Mouse (Mus musculus) MEL (cell line): Measurements from ENCODE around the gene Ecm1.

Experiments
- CHD1 ChIP-seq: IDR thresholded peaks from 2 replicates; pipeline ENCODE4 v1.6.1; 2012; ENCODE audit warnings: low read depth, mild to moderate bottlenecking, inconsistent platforms, low read length, improper control_type of control experiment
- CHD2 ChIP-seq: IDR thresholded peaks from 2 replicates; pipeline ENCODE4 v1.6.1; 2011; ENCODE audit warnings: low read length, improper control_type of control experiment
- CTCF ChIP-seq, 3 experiments: IDR thresholded peaks in 2 of 3; conservative IDR thresholded peaks in 1 of 3; 2 replicates each; pipeline ENCODE4 v1.5.1; 2011 to 2012; ENCODE audit warnings: low read length in 3 of 3, low read depth in 2 of 3, mild to moderate bottlenecking in 2 of 3, improper control_type of control experiment in 1 of 3, inconsistent platforms in 1 of 3, mixed read lengths in 1 of 3, moderate library complexity in 1 of 3; ENCODE audit not compliant: control insufficient read depth in 1 of 3, insufficient read depth in 1 of 3, poor library complexity in 1 of 3, severe bottlenecking in 1 of 3
- EP300 ChIP-seq, 2 experiments: IDR thresholded peaks; 2 replicates each; pipeline ENCODE4 v1.6.1; 2011; ENCODE audit warnings: improper control_type of control experiment in 2 of 2, low read length in 2 of 2, low read depth in 1 of 2, mild to moderate bottlenecking in 1 of 2
- KAT2A ChIP-seq: conservative IDR thresholded peaks from 2 replicates; pipeline ENCODE4 v1.6.1; 2012; ENCODE audit warnings: low read depth, low read length, improper control_type of control experiment, inconsistent platforms
- MAX ChIP-seq: IDR thresholded peaks from 2 replicates; pipeline ENCODE4 v1.6.1; 2011; ENCODE audit warnings: low read length, improper control_type of control experiment
- NRF1 ChIP-seq: IDR thresholded peaks from 2 replicates; pipeline ENCODE4 v1.6.1; 2014; ENCODE audit warnings: low read depth, mild to moderate bottlenecking, inconsistent platforms, low read length, improper control_type of control experiment, moderate library complexity; ENCODE audit not compliant: poor library complexity, insufficient read depth, severe bottlenecking
- POLR2A ChIP-seq, 2 experiments: IDR thresholded peaks; 2 replicates each; pipeline ENCODE4 v1.6.1; 2011 to 2012; ENCODE audit warnings: low read length in 2 of 2, mild to moderate bottlenecking in 2 of 2, control low read depth in 1 of 2, improper control_type of control experiment in 1 of 2, low read depth in 1 of 2, moderate library complexity in 1 of 2; ENCODE audit not compliant: control insufficient read depth in 1 of 2, insufficient read depth in 1 of 2, poor library complexity in 1 of 2
- POLR2AphosphoS2 ChIP-seq: IDR thresholded peaks from 2 replicates; pipeline ENCODE4 v1.6.1; 2011; ENCODE audit warnings: low read length, improper control_type of control experiment
- SIN3A ChIP-seq: IDR thresholded peaks from 2 replicates; pipeline ENCODE4 v1.6.1; 2012; ENCODE audit warnings: low read length, improper control_type of control experiment, inconsistent platforms
- TCF12 ChIP-seq: IDR thresholded peaks from 2 replicates; pipeline ENCODE4 v1.6.1; 2014; ENCODE audit warnings: low read depth, mild to moderate bottlenecking, inconsistent platforms, low read length, improper control_type of control experiment, moderate library complexity
- ZNF384 ChIP-seq: IDR thresholded peaks from 2 replicates; pipeline ENCODE4 v1.6.1; 2012; ENCODE audit warnings: low read depth, mild to moderate bottlenecking, inconsistent platforms, low read length, improper control_type of control experiment

DNA sequence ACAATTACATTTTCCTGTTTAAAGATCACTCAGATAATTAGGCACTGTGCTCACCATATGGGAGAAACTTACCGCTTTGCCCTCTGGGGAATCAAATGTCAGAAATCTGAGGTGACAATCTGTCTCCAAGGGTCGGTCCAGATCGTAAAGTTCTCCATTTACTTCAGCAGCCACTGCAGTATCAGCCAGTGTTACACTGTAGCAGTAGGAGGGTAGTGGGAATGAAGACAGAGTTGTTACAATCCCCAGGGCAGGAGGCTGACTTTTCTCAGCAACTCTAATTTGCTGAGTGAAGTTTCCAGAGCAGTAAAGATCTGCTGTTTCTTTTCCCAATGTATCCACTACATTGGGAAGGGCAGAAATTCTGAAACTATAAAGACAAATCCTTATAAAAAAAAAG is 13.6 kb upstream of the Ecm1 start:
- TF ChIP-seq MAX (no peak), POLR2A (IDR thresholded peaks at IDR 0.05; ENCODE audit: control insufficient read depth in 1 of 2, insufficient read depth in 1 of 2, low read depth in 1 of 2, low read length in 2 of 2, poor library complexity in 1 of 2) (no peak), POLR2AphosphoS2 (no peak), KAT2A (no peak), EP300 (IDR thresholded peaks at IDR 0.05; ENCODE audit: low read depth in 1 of 2, low read length in 2 of 2) (no peak), CTCF (IDR thresholded peaks at IDR 0.05 in 2 of 3, conservative IDR thresholded peaks at IDR 0.05 in 1 of 3; ENCODE audit: control insufficient read depth in 1 of 3, insufficient read depth in 1 of 3, low read depth in 2 of 3, low read length in 3 of 3, poor library complexity in 1 of 3, severe bottlenecking in 1 of 3) (no peak), CHD2 (no peak), TCF12 (no peak), ZNF384 (no peak), CHD1 (no peak), NRF1 (no peak), SIN3A (no peak)
